Mouse (Mus musculus) liver, embryonic 16.5 days (tissue): Measurements from ENCODE around the gene Slc1a2. TPM values are rescaled to one million over a fixed set of nuclear protein-coding genes. Genes with fewer than 3 reads are reported as not detected.

Source experiments
- ATAC-seq: fragments of 200-750 bp; cut with Nextera tagmentation; 2 replicates; pipeline ENCODE4 v1.8.0; 2017; ENCODE audit warnings: low read depth, mild to moderate bottlenecking, moderate number of reproducible peaks, moderate library complexity
- H3K27ac ChIP-seq: fragments of 300-500 bp; sonication (generic); 2 replicates; pipeline ENCODE4 v1.5.1; 2014; ENCODE audit warnings: mild to moderate bottlenecking, low read length
- H3K27me3 ChIP-seq: fragments of 300-500 bp; sonication (generic); 2 replicates; pipeline ENCODE4 v1.6.1; 2014; ENCODE audit warnings: low read depth, low read length, mixed read lengths; ENCODE audit not compliant: control insufficient read depth, insufficient read depth
- H3K36me3 ChIP-seq: fragments of 300-500 bp; sonication (generic); 2 replicates; pipeline ENCODE4 v1.6.1; 2014; ENCODE audit warnings: mild to moderate bottlenecking; ENCODE audit not compliant: control insufficient read depth, insufficient read depth
- H3K4me1 ChIP-seq: fragments of 300-500 bp; sonication (generic); 2 replicates; pipeline ENCODE4 v1.6.1; 2014; ENCODE audit warnings: low read depth, low read length, mixed read lengths; ENCODE audit not compliant: control insufficient read depth
- H3K4me2 ChIP-seq: fragments of 300-500 bp; sonication (generic); 2 replicates; pipeline ENCODE4 v1.6.1; 2014; ENCODE audit warnings: low read depth, low read length, mixed read lengths
- H3K4me3 ChIP-seq: fragments of 300-500 bp; sonication (generic); 2 replicates; pipeline ENCODE4 v1.5.1; 2014; ENCODE audit warnings: low read depth, mild to moderate bottlenecking, low read length
- H3K9ac ChIP-seq: fragments of 300-500 bp; sonication (generic); 2 replicates; pipeline ENCODE4 v1.6.1; 2014; ENCODE audit warnings: low read depth, low read length
- H3K9me3 ChIP-seq: fragments of 300-500 bp; sonication (generic); replicated peaks from 2 replicates; pipeline ENCODE4 v1.6.1; 2016; ENCODE audit warnings: low read length; ENCODE audit not compliant: control insufficient read depth
- WGBS: fragments of 180-500 bp; shearing (Covaris S2); extraction: QIAGEN DNeasy Blood & Tissue Kit; methylation state at CpG from one replicate; pipeline ENCODE4 v1.1.7; 2014; ENCODE audit not compliant: insufficient replicate concordance; 5-methylcytosine and 5-hydroxymethylcytosine counted together
- polyA plus RNA-seq: library from polyadenylated mRNA; unstranded; fragments of >200 nt; fragmentation: Nextera tagmentation; extraction: Ambion mirVana; gene quantifications from 2 replicates; pipeline ENCODE4 v1.2.1, GENCODE M21; 2015

Slc1a2 gene
- polyA plus RNA-seq, 1 experiment from 2014 or later = 1.5 TPM

DNA sequence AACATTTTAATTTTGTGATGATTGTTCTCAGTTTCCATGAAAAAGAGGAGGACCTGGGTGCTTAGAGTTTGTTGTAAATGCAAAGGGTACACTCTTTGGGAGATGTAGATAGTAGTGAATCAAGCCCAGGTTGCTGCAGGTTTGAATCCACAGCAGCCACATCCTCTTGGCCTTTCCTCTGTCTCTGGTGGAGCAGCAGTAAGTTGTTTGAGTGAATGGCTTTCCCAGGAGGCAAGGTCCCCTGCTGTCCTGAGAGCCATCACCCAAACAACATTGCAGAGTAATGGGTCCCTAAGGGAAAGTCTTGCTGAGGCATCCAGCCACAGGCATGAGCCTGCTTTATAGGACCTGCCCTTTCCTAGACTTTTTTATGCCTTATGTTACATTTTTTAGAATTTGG is 37.1 kb downstream of the Slc1a2 start:
- Histone ChIP-seq H3K27me3 (no peaks in the 10 kb centered on the region), H3K4me3 (no peak overlapping the region), H3K9ac (no peak overlapping the region), H3K27ac (no peak overlapping the region), H3K4me2 (no peak overlapping the region), H3K36me3 (no peaks in the 10 kb centered on the region), H3K4me1 (no peaks in the 10 kb centered on the region), H3K9me3 (no peaks in the 10 kb centered on the region)
- no peak for ATAC-seq

DNA sequence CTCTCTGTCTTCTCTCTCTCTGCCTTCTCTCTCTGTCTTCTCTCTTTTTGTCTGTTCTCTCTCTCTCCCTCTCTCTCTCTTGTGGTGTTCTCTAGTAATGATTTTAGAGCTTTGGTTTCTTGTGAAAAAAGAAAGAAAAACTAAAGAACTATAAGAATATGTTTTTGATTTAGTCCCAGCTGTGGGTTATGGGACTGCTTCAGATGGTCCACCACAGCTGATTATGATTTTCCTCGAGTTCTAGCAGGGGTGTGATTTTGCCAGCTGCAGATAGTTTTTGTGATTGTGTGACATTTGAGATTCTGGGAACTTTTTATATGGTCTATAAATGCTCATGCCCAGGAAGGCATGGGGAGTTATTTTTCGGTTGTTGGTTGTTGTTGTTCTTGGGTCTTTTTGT is 39.3 kb downstream of the Slc1a2 start:
- no peaks in the 10 kb centered on the region for H3K4me1 ChIP-seq
- H3K4me3 ChIP-seq = no peak overlapping the region
- no peak overlapping the region for H3K4me2 ChIP-seq
- 25% methylated on average over 2 of the region's 2 CpGs for WGBS
- H3K27me3 ChIP-seq = no peaks in the 10 kb centered on the region
- H3K27ac ChIP-seq = no peak overlapping the region
- ATAC-seq = no peak
- H3K36me3 ChIP-seq = no peaks in the 10 kb centered on the region
- no peak overlapping the region for H3K9ac ChIP-seq
- no peaks in the 10 kb centered on the region for H3K9me3 ChIP-seq

DNA sequence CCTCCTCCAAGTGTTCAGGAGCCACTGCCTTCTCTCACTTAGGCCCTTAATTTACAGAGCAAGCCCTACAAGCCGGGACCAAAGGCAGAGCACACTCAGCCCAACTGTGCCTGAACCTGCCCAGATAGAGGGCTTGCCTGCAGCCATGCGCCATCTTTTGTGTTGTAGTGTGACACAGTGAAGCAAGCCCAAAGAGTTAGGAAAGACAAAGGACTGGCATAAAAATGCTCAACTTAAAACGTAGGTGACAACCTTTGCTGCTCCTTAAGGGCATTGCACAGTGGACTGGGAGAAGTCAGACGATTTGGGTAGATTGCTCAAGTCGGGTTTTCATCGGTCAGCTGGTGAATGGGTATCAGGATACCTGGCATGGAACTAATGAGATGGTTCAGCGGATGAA is 41.5 kb downstream of the Slc1a2 start:
- no peak overlapping the region for H3K27ac ChIP-seq
- H3K9ac ChIP-seq = no peak overlapping the region
- H3K4me1 ChIP-seq = no peaks in the 10 kb centered on the region
- no peaks in the 10 kb centered on the region for H3K9me3 ChIP-seq
- H3K4me3 ChIP-seq = no peak overlapping the region
- WGBS = 64% methylated on average over 7 of the region's 7 CpGs
- H3K4me2 ChIP-seq = no peak overlapping the region
- no peaks in the 10 kb centered on the region for H3K36me3 ChIP-seq
- H3K27me3 ChIP-seq = no peaks in the 10 kb centered on the region
- ATAC-seq = no peak

DNA sequence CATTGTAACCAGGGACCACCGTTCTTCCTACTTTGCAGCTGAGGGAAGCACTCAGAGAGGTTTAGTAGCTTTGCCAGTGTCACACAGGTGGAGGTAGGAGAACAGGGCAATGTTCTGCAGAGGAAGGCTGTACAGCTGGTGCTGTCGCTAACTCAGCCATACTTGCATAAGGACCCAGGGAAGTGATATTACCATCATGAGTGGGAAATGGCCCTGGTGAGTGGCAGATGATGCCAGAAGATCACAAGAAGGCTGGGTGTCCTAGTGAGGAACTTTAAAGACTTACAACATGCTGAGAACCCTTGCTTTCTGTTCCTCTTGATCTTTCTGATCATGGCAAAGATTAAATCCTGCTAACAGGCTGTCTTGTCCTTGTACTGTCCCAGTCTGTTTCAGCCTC is 42.2 kb downstream of the Slc1a2 start:
- H3K9me3 ChIP-seq = no peaks in the 10 kb centered on the region
- no peak overlapping the region for H3K9ac ChIP-seq
- H3K4me1 ChIP-seq = no peaks in the 10 kb centered on the region
- WGBS = 82% methylated on average over 2 of the region's 2 CpGs
- no peak overlapping the region for H3K27ac ChIP-seq
- H3K27me3 ChIP-seq = no peaks in the 10 kb centered on the region
- H3K36me3 ChIP-seq = no peaks in the 10 kb centered on the region
- no peak overlapping the region for H3K4me3 ChIP-seq
- H3K4me2 ChIP-seq = no peak overlapping the region
- no peak for ATAC-seq

DNA sequence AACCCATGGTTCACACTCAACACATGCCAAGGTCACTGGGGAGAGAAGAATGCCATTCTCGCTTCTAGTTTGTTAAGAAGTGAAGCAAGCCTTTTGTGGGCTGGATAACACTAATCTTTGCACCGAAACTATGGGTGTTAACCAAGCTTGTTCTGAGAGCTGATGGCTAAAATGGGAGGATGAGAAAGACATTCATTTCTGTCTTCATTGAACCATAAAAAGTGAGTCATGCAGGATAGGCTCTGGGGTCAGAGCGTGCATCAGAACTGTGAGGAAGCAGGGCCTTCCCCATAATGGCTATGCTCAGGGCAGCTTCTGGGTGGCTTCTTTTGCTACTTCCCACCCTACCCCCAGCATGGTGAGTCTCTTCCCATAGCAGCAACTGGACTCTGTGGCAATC is 42.9 kb downstream of the Slc1a2 start:
- no peaks in the 10 kb centered on the region for H3K27me3 ChIP-seq
- 56% methylated on average over 3 of the region's 3 CpGs for WGBS
- no peak for ATAC-seq

DNA sequence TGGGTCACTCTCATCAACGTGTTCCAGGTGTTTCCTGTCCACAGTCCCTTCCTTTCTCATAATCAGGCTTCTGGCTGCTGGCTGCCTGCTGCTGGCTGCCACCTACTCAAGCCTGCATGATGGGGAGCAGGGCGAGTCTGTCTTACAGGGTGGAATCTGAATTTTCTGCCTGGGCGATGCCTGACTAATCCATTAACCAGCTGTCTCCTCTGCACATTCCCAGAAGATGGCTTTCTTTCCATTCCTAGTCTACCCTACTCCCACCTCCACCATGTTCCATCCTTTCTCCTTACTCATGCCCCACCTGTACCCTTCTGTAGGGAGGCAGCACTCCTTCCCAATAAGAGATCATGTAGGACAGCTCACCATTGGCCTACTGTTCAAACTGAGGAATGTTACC is 45.1 kb downstream of the Slc1a2 start:
- Histone ChIP-seq H3K27ac (no peak overlapping the region), H3K36me3 (no peaks in the 10 kb centered on the region), H3K4me1 (no peaks in the 10 kb centered on the region), H3K4me2 (no peak overlapping the region), H3K27me3 (no peaks in the 10 kb centered on the region), H3K9ac (no peak overlapping the region), H3K4me3 (no peak overlapping the region), H3K9me3 (no peaks in the 10 kb centered on the region)
- 57% methylated on average over 3 of the region's 3 CpGs for WGBS
- ATAC-seq = no peak

More for the DNA sequence above, 42.9 kb downstream of the Slc1a2 start:
- Histone ChIP-seq H3K9me3 (no peaks in the 10 kb centered on the region), H3K9ac (no peak overlapping the region), H3K4me1 (no peaks in the 10 kb centered on the region), H3K4me2 (no peak overlapping the region), H3K4me3 (no peak overlapping the region), H3K27ac (no peak overlapping the region), H3K36me3 (no peaks in the 10 kb centered on the region)

DNA sequence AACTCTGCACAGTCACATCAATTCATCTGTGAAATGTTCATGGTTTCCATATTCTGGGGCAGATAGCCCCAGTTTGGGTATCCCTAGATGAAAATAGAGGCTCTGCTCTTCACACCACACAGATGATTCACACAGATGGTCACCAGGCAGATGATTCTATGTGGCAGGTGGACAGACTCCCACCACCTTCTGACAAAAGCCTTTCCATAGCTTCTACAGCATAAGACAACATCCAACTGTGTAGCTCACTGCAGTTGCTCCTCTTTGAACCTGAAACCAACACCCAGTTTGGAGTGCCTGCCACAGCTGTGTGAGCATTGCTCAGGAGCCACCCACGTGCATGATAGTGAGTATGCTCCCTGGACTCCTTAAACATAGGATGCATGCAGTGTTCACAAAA is 46.3 kb downstream of the Slc1a2 start:
- no peak for ATAC-seq
- no peaks in the 10 kb centered on the region for H3K4me1 ChIP-seq
- 58% methylated on average over 1 of the region's 1 CpGs for WGBS
- H3K4me2 ChIP-seq = no peak overlapping the region
- no peaks in the 10 kb centered on the region for H3K27me3 ChIP-seq
- no peaks in the 10 kb centered on the region for H3K36me3 ChIP-seq
- H3K9ac ChIP-seq = no peak overlapping the region
- no peaks in the 10 kb centered on the region for H3K9me3 ChIP-seq
- no peak overlapping the region for H3K27ac ChIP-seq
- H3K4me3 ChIP-seq = no peak overlapping the region

DNA sequence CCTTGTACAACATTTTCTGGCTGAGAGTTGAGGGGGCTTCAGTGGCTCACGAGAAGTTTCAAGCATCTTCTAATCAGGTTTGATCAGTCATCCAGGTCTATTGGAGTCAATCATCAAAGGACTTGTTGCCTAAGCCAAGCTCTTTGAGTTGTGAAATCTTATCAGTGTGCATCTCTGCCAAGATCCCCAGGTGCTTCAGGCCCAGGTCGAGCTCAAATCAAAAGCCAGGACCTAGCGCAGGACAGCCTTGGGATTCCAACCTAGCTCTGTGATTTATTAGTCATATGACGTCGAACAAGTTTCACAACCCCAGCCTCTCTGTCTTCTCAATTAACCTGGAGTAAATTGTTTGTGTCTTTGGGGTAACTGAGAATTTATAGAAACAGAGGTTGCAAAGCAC is 53.1 kb downstream of the Slc1a2 start:
- Histone ChIP-seq H3K4me3 (no peak overlapping the region), H3K27ac (no peak overlapping the region), H3K4me2 (no peak overlapping the region), H3K36me3 (no peaks in the 10 kb centered on the region), H3K4me1 (no peaks in the 10 kb centered on the region), H3K27me3 (no peaks in the 10 kb centered on the region; the same call in 1 of the 2 replicates), H3K9me3 (no peaks in the 10 kb centered on the region), H3K9ac (no peak overlapping the region)
- ATAC-seq = no peak
- 63% methylated on average over 5 of the region's 5 CpGs for WGBS

DNA sequence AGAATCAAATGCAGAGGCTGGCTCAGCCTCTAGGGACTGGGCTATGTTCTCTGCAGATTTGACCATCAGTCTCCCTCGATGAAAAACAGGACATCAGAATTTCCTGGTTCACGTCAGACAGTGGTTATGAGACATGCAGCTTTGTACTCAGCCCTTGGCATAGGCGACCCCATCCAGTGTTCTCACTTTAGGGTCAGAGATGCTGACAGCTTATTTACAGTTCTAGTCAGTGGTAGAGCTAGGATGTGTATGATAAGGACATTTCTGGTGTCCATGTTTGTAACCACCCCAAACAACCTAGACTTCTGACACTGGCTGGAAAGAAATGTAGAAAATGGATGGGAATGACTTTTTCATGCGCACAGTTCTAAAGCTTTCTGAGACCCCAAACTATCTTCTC is 53.6 kb downstream of the Slc1a2 start:
- no peak overlapping the region for H3K4me2 ChIP-seq
- H3K36me3 ChIP-seq = no peaks in the 10 kb centered on the region
- H3K27ac ChIP-seq = no peak overlapping the region
- H3K4me3 ChIP-seq = no peak overlapping the region
- no peak overlapping the region for H3K9ac ChIP-seq
- H3K27me3 ChIP-seq = no peaks in the 10 kb centered on the region; the same call in 1 of the 2 replicates
- H3K9me3 ChIP-seq = no peaks in the 10 kb centered on the region
- ATAC-seq = no peak
- 50% methylated on average over 4 of the region's 4 CpGs for WGBS
- H3K4me1 ChIP-seq = no peaks in the 10 kb centered on the region
